Mouse (Mus musculus) midbrain, postnatal 0 days (tissue): ENCODE measurements at regions not wholly inside any gene's neighbourhood (a gene's known extent, or its start where the extent isn't known, plus 50 kb on each side); places are given as distances from the start of the nearest gene placed in this dataset.

Experiments used
- ATAC-seq: fragments of 200-750 bp; cut with Nextera tagmentation; 2 replicates; pipeline ENCODE4 v1.8.0; 2017; ENCODE audit warnings: moderate number of reproducible peaks, mild to moderate bottlenecking, moderate TSS enrichment, moderate library complexity; ENCODE audit not compliant: low FRiP score
- DNase-seq: peaks from one replicate; pipeline ENCODE4 v3.0.0-alpha.2; 2015; ENCODE audit warnings: low spot score
- H3K27ac ChIP-seq: fragments of 300-500 bp; sonication (generic); 2 replicates; pipeline ENCODE4 v1.5.1; 2014; ENCODE audit warnings: low read depth, mild to moderate bottlenecking, low read length, mixed read lengths
- H3K27me3 ChIP-seq: fragments of 300-500 bp; sonication (generic); 2 replicates; pipeline ENCODE4 v1.6.1; 2014; ENCODE audit warnings: low read length, control low read depth, mixed read lengths; ENCODE audit not compliant: insufficient read depth
- H3K36me3 ChIP-seq: fragments of 300-500 bp; sonication (generic); 2 replicates; pipeline ENCODE4 v1.6.1; 2014; ENCODE audit warnings: low read length, control low read depth, mixed read lengths; ENCODE audit not compliant: insufficient read depth
- H3K4me1 ChIP-seq: fragments of 300-500 bp; sonication (generic); 2 replicates; pipeline ENCODE4 v1.6.1; 2014; ENCODE audit warnings: mild to moderate bottlenecking, control low read depth, antibody characterized with exemption, low read length, mixed read lengths; ENCODE audit not compliant: insufficient read depth
- H3K4me2 ChIP-seq: fragments of 300-500 bp; sonication (generic); 2 replicates; pipeline ENCODE4 v1.6.1; 2014; ENCODE audit warnings: low read depth, mild to moderate bottlenecking, low read length, mixed read lengths; ENCODE audit not compliant: poor library complexity, severe bottlenecking
- H3K4me3 ChIP-seq: fragments of 300-500 bp; sonication (generic); 2 replicates; pipeline ENCODE4 v1.5.1; 2014; ENCODE audit warnings: low read depth, mild to moderate bottlenecking, low read length, moderate library complexity
- H3K9ac ChIP-seq: fragments of 300-500 bp; sonication (generic); replicated peaks from 2 replicates; pipeline ENCODE4 v1.6.1; 2014; ENCODE audit warnings: mild to moderate bottlenecking, low read length, moderate library complexity, mixed read lengths; ENCODE audit not compliant: poor library complexity, severe bottlenecking
- H3K9me3 ChIP-seq: fragments of 300-500 bp; sonication (generic); 2 replicates; pipeline ENCODE4 v1.6.1; 2016; ENCODE audit warnings: low read length, control low read depth
- CTCF ChIP-seq: IDR thresholded peaks from 2 replicates; pipeline ENCODE4 v1.5.1; 2016; ENCODE audit warnings: antibody characterized with exemption, mild to moderate bottlenecking
- WGBS: fragments of 180-500 bp; shearing (Covaris S2); extraction: QIAGEN DNeasy Blood & Tissue Kit; methylation state at CpG from one replicate; pipeline ENCODE4 v1.1.7; 2014; 5-methylcytosine and 5-hydroxymethylcytosine counted together

GRCm38 (mm10) chr4:95376386-95376785 lies 180.9 kb upstream of the Fggy start:
- H3K4me2 ChIP-seq = no peak overlapping the region
- TF ChIP-seq CTCF = no peak
- 81% methylated on average over 5 of the region's 5 CpGs for WGBS
- ATAC-seq (no peak), DNase-seq (no peak)
- no peaks in the 10 kb centered on the region for H3K36me3 ChIP-seq
- no peak overlapping the region for H3K27ac ChIP-seq
- no peaks in the 10 kb centered on the region for H3K9me3 ChIP-seq
- no peak overlapping the region for H3K4me3 ChIP-seq
- H3K9ac ChIP-seq = no peak overlapping the region
- H3K4me1 ChIP-seq = no peaks in the 10 kb centered on the region
- H3K27me3 ChIP-seq = no peaks in the 10 kb centered on the region

- WGBS = 43% methylated on average over 9 of the region's 9 CpGs
- no peaks in the 10 kb centered on the region for H3K9me3 ChIP-seq
- no peaks in the 10 kb centered on the region for H3K27me3 ChIP-seq
- 0 out of 2 replicates have a peak, but pooled peaks have one; percentile 54 for ATAC-seq
- H3K4me2 ChIP-seq = no peak overlapping the region
- H3K9ac ChIP-seq = no peak overlapping the region
- no peaks in the 10 kb centered on the region for H3K36me3 ChIP-seq
- no peak for TF ChIP-seq CTCF
- no peaks in the 10 kb centered on the region for H3K4me1 ChIP-seq
- DNase-seq = no peak
- no peak overlapping the region for H3K27ac ChIP-seq
- no peak overlapping the region for H3K4me3 ChIP-seq
Observed at GRCm38 (mm10) chr4:95377222-95378134, 179.8 kb upstream of the Fggy start.

- Histone ChIP-seq H3K9ac (no peak overlapping the region), H3K4me1 (no peaks in the 10 kb centered on the region), H3K36me3 (no peaks in the 10 kb centered on the region), H3K4me3 (no peak overlapping the region), H3K9me3 (no peaks in the 10 kb centered on the region), H3K27ac (no peak overlapping the region), H3K4me2 (no peak overlapping the region), H3K27me3 (no peaks in the 10 kb centered on the region)
- no peak for DNase-seq
- no peak for TF ChIP-seq CTCF
- ATAC-seq = no peak
- WGBS = 95% methylated on average over 3 of the region's 3 CpGs
Observed at GRCm38 (mm10) chr4:95378645-95379044, 178.7 kb upstream of the Fggy start.

GRCm38 (mm10) chr4:95383216-95383892 lies 174.0 kb upstream of the Fggy start:
- 87% methylated on average over 8 of the region's 8 CpGs for WGBS
- no peak for TF ChIP-seq CTCF
- DNase-seq = no peak
- no peak overlapping the region for H3K4me3 ChIP-seq
- H3K36me3 ChIP-seq = no peaks in the 10 kb centered on the region
- H3K9ac ChIP-seq = no peak overlapping the region
- H3K4me1 ChIP-seq = no peaks in the 10 kb centered on the region
- H3K27me3 ChIP-seq = no peaks in the 10 kb centered on the region
- no peaks in the 10 kb centered on the region for H3K9me3 ChIP-seq
- no peak for ATAC-seq
- no peak overlapping the region for H3K27ac ChIP-seq
- H3K4me2 ChIP-seq = no peak overlapping the region

- Histone ChIP-seq H3K4me2 (no peak overlapping the region), H3K36me3 (no peaks in the 10 kb centered on the region), H3K9ac (no peak overlapping the region), H3K27me3 (no peaks in the 10 kb centered on the region), H3K27ac (no peak overlapping the region), H3K4me3 (no peak overlapping the region), H3K4me1 (no peaks in the 10 kb centered on the region), H3K9me3 (no peaks in the 10 kb centered on the region)
- DNase-seq (no peak), ATAC-seq (no peak)
- WGBS = 59% methylated on average over 7 of the region's 7 CpGs
- no peak for TF ChIP-seq CTCF
Observed at GRCm38 (mm10) chr4:95385552-95385951, 171.8 kb upstream of the Fggy start.

- H3K27ac ChIP-seq = no peak overlapping the region
- no peak overlapping the region for H3K4me2 ChIP-seq
- H3K27me3 ChIP-seq = no peaks in the 10 kb centered on the region
- no peak overlapping the region for H3K9ac ChIP-seq
- H3K4me1 ChIP-seq = no peaks in the 10 kb centered on the region
- WGBS = 53% methylated on average over 2 of the region's 2 CpGs
- no peak overlapping the region for H3K4me3 ChIP-seq
- TF ChIP-seq CTCF = no peak
- H3K36me3 ChIP-seq = no peaks in the 10 kb centered on the region
- DNase-seq = no peak
- no peaks in the 10 kb centered on the region for H3K9me3 ChIP-seq
- no peak for ATAC-seq
Observed at GRCm38 (mm10) chr4:95386021-95386420, 171.3 kb upstream of the Fggy start.
